Mouse (Mus musculus) brain, embryonic 18.5 days (tissue): ENCODE results near the gene Ddit4.

Experiments used
- DNase-seq: peaks from one replicate; pipeline ENCODE4 v3.0.0-alpha.2; 2012; ENCODE audit warnings: low read depth, low spot score

The Ddit4 gene

DNA sequence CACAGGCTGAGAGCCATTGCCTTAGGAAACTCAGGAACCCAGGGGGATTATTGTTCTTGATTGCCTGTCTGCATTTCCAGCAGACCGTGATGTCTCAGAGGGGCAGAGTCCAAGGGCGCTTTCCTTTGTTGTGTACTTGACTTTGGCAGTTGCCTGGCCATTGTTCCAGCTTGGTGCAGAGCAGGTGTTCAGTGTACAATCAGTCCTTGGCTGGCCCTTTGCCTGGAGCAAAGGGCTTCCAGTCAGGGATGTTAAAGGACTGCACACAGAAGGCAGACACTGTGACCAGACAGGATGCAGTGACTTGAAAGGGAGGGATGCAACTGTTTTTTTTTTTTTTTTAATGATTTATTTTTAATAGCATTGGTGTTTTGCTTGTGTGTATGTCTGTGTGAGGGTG is 20.9 kb upstream of the Ddit4 start:
- DNase-seq: no peak

DNA sequence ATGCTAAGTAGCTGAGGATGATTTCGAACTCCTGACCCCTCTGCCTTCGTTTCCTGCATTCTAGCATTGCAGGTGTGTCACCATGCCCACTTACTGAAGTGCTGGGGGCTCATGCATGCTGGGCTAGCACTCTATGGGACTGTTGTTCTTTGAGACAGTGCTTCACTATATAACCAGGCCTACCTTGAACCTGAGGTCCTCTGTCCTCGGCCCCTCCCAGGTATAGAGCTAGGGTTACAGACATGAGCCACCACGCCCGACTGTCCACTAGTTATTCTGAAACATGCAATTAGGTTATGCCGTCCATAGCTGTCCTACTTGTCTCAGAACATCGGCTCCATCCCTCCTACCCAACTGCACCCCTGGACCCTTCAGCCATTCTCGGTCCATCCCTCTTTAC is 20.2 kb upstream of the Ddit4 start:
- no peak for DNase-seq

DNA sequence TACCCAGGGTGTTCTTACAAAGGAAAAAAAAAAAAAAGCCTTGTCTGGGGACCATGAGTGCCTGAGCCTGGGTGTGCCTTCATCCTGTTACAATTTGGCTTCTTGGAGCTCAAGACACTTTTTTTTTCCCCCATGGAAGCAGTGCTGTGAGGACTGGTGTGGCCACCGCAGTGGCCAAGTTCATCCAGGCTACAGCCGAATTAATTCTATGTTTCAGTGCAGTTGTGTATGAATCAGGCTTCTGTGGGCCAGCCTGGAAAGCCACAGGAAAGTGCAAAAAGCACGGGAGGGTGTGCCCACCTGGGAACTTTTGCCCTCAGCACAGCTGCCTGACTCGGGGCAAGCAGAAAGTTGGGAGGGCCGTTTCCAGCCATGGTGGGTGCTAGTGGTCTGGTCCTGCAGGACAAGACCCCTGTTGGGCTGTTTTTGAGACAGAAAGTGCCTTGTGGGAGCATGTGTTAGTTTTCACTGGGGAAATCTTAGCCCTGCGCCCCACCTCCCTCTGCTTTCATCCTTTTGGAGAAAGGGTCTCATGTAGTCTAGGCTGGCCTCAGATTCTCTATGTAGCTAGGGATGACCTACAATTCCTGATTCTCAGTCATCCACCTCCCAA is 18.9 kb upstream of the Ddit4 start:
- no peak for DNase-seq

DNA sequence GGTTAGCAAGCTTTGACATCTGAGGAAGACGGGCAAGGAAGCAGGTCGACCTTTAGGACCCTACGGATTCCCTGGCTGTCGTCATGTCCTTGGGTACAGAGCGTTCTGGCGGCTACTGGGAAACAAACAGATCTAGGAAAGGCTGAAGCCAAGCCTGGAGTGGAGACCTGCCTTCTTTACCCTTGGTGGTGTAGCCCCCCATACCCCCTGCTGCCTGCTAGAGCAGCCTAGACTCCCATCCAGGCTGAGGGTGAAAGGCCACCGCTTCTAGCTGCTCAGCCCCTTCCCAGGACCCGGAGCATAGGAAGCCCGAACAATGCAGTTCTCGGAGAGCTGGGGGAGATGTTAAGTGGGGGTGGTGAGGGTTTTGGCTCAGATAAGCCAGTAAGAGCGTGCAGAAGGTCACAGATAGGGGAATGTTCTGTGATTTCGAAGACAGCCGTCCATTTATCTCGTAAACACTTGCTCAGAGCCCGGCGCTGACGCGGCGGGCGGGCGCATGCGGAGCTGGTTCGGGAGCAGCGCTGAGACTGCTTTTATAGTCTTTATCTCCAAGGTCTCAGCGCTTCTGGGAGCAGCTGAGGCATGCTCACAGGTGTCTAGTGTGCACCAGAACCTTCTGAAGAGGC is 18.3 kb upstream of the Ddit4 start:
- DNase-seq: no peak

DNA sequence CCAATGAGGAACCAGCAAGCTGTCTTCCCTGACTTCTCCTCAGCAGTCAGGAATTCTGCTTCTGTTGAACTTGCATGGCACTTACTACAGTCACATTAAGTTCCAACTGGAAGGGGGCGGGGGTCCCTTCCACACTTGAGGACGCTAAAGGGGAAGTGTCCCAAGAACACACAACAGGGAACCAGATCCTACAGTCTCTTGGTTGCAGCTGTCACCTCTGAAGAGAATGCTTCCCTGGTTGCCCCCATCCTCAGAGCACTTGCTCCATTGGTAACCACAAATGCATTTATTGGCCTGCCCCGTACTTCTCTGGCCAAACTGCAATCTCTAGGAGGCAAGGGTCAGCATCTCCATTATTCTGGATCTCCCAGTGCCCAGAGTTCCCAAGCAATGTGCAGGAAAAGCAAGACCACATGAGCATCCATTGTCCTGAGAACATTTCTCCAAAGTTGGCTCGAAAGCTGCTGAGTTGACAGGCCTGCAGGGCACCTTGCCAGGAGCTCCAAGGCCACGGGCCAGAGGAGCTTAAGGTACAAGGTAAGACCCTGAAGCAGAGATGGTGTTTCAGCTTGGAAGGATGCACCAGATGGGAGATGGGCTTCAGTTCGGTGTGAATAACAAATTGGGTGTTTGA is 15.8 kb upstream of the Ddit4 start:
- no peak for DNase-seq

DNA sequence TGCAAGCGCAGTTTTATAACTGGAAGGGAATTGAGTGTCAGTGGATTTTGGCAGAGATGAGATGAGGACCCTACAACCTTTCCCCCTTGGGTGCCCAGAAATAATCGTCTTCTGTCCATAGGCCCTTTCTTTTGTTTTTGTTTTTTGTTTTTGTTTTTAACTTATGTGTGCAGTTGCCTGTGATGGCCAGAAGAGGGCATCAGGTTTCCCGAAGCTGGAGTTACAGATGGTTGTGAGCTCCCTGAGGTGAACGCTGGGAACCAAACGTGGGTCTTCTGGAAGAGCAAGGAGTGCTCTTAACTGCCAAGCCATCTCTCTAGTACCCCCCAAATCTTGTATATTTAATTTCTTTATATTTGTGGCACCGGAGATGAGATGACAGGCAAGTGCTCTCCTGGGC is 15.1 kb upstream of the Ddit4 start:
- no peak for DNase-seq

DNA sequence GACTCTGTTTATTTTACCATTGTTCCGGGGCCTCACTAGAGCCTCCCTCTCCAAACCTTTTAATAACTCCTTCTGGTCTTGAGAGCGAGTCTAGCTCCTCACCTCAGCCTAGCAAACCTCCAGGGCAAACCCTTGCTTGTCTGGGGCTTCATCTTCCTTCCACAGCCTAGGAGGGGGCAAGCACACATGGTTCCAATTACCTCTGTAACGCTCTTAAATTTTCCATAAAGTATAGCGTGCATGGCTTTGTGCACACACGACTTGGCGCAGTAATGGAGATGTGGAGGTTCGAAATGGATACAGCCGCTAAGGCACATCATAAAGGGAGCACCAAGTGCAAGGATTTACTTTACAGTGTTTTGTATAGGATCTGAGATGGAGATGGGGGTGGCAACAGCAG is 14.2 kb upstream of the Ddit4 start:
- DNase-seq: no peak

DNA sequence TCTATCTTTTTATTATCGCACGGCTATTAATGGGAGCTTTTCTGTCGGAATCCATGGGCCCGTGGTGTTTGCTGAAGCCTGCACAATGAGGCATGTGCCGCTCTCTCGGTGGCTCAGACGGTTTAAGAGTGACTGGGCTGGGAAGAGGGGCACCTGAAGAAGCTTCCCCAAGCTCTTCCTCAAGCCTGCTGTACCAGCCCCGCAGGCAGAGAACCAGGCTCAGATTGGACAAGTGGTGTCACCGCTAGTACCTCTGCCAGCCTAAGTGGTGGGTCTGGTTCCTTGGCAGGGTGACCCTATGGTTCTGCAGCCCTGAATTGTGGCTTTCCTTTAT is 13.7 kb upstream of the Ddit4 start:
- DNase-seq: no peak

DNA sequence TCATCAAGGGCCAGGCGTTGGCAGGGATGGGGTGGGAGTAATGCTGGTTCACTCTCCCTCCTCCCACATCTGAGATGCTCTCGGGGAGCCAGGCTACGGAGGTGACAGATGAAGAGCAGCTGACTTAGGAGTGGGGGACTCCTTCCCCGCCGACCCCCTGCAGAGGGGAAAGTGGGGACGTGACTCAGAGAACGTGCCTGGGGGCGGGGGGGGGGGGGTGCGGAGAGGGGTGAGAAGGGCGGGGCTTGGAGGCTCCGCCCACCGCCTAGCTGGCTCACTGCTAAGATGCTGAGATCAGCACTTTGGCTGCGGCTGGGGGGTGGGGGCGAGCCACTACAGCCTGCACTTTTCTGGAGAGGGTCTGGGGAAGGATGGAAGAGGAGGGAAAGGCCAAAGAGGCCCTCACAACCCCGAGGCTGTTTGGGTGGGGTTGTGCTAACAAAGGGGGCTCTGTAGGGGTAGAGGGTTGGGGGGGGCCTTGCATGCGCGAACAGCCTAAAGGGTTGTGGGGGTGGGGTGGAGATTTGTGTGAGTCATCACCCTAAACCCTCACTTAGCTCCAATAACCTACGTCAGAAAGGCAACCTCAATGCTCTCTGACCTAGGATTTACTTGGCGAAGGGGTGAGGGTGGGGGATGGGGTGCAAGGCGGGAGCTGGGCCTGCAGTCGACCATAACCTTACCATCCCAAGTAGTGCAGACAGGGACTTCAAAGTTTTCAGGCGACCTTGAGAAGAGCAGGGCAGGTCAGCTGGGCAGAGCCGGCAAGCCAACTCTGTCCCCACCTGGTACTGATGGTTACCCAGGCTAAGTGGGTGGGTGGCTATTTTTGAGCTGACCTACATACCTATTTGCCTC is 13.1 kb upstream of the Ddit4 start:
- no peak for DNase-seq

DNA sequence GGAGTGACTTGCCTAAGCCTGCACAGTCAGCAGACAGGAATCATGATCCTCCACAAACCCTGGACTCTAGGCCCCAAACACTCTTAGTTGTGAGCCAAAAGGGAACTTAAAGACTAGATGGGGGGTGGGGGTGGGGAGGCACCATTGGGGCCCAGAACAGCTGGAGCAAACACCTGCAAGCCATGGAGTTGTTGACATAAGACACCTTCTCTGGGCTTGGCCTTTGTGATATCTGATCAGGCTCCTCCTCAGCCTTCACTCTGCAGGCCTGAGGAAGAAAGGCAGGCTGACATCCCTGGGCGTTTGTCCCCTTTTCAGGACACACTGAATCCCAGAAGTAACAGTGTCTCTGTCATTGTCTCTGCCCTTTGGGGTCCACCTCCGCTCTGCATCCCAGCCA is 12.0 kb upstream of the Ddit4 start:
- DNase-seq: no peak

DNA sequence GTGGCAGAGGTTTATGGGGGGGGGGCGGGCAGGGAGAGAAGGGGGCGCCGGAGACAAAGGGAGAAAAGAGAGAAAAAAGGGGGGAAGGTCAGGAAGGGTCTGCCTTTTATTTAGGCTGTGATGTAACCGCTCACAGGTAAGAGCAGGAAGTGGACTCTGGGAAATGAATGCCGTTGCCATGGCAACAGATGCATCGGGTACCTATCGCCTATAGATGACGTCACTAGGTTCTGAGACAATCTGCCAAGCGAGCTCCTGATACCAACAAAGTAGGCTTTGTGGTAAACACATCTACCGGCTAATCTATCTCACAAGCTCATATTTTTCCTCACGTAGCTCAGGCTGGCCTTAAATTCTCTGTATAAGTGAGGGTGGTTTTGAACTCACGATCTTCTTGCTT is 7.9 kb upstream of the Ddit4 start:
- DNase-seq: no peak

DNA sequence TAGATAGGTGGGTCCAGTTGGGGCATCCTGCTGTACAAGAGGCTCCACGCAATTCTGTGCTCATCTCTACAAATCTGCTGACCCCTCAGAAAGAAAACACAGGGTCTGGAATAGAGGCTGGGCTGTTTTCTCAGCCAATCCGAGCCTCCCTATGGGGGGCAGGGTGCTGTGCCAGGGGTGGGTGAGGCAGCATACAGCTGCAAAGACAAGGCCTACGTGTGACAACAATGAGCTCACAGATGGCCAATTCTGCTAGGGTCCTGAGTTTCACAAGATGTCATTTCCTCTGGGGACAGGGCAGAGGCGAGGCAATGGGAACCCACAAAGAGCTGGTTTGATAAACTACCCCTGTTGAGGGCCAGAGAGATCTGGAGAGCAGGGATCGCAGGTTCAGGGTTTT is 6.8 kb upstream of the Ddit4 start:
- no peak for DNase-seq

DNA sequence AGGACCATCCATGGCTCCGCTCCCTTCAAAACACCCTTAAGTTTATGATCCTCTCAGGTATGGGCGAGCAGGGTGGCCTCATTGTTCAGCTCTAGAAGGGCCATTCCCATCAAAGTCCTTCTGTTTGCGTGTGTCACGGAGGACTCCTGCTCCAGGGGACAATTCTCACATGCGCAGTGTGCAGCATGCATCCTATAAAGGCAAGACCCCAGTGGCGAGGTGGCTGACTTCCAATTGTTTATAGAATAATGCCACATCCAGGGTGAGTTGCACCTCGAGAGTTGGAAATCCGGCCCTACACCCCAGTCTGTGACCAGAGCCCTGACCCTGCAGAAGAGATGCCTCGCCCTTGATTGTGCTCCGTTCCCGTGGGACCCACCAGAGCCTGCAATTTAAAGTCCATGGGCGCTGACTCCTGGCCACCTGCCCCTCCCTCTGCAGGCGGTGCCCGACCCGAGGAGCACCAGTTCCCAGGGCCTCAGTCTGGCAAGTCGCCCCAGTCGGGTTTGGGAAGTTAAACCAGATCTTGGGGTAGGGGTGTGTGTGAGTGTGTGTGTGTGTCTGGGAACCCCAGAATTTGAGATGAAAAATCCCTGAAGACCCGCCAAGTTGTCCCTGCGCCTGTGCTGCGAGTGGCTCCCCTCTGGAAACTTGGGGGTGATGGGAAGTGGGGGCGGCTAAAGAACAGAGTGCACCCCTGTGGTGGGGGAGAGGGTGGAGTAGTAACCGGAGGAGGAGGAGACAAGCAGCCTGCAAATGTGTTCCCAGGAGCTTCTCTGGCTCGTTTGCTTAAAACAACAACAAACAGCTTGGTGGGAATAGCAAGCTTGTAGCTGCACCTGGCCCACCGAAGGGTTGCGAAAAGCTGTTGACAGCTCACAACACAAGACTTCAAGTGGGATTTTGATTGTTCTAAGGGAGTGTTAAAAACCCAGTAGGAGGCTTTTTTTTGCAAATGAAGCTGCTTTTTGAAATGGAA is 5.8 kb upstream of the Ddit4 start:
- no peak for DNase-seq

DNA sequence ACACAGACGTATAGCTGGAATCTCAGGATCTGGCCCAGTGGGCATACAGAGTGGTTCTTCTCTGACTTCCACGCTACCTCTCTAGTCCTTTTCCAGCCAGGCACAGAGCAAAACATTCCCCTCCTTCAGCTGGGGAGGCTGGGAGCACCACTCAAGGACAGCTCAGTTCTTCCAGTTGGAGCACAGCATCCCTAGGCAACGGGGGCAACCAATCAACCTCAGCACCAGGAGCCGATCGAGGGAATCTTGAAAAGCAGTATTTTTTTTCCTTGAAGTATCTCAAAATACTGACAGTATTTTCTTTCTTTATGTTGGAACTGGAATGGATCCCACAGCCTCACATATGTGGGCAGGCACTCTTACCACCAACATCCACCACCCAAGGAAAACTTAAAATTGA is 5.0 kb upstream of the Ddit4 start:
- no peak for DNase-seq

DNA sequence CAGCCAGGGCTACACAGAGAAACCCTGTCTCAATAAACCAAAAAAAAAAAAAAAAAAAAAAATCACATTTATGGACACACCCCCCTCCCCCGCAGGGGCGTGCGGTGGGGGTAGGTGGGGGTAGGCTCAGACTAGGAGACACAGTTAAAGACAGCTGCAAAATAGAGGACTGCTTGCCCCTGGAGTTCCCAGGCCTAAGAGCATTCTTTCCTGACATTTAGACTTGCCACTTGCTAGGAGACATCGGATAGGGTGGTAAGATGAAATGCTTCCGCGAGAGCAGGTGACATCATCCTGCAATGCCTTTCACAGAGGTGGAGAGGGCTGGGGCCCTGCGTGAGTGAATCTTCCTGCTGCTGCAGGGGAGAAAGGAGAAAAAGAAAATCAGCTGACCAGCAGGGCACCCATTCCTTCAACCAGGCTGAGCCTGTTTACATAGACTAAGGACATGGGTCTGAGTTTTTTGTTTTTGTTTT is 2.0 kb upstream of the Ddit4 start:
- no peak for DNase-seq

DNA sequence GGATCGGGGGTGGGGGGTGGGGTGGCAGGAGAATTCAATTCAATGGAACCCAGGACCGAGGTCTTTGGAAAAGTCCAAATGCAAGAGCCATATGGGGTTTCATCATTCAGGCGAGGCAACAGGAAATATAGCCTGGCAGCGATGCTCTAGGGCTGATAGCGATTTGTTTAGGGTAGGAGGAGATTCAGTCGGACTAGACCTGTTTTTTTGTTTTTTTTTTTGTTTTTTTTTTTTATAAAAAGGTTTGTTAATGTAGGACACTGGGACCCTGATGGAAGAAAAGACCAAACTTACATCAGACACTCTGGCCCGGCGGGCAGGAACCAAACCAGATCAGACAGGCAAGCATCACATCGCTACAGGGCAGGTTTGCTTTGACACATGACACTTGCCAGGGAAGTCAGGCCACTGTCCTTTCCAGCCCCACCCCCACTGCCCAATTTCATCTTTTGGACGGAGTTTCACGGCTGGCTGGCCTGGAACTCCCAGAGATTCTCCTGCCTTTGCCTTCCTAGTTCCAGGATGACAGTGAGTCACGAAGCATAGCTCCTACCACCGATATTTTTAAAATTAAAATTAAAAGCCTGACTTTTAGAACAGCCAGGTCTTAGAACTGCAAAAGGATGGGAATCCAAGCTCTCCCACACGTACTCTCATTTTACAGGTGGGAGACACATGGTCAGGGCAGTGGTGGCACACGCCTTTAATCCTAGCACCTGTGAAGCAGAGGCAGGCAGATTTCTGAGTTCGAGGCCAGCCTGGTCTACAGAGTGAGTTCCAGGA is 1.3 kb upstream of the Ddit4 start:
- DNase-seq: no peak

DNA sequence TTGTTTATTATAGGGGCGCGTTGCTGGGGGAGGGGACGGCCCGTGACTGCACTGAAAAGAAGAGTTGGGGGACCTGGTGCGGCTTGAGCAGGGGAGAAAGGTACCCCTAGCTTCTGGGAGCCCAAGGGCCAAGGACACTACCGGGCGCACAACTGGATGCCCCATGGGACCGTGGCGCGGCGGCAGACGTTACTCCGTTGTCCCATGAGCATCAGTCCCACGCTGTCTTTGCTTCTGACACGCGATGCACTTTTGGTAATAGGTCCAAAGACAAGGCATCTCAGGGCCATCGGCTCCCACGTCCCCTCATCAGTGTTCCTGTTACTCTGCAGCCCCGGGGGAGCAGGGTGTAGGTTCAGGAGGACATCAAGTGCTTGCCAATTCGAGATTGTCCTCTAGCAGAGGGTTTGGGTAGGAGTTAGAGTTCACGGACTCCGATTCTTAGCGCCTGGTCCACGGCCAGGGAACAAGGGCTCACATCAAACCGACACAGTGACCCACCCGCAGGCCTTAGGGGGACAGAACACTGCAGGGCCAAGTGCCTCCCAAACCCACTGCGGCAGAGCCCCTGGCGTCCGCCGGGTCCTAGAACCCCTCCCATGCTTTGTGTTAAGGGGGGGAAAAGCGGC is 632 bp upstream of the Ddit4 start:
- DNase-seq: no peak

DNA sequence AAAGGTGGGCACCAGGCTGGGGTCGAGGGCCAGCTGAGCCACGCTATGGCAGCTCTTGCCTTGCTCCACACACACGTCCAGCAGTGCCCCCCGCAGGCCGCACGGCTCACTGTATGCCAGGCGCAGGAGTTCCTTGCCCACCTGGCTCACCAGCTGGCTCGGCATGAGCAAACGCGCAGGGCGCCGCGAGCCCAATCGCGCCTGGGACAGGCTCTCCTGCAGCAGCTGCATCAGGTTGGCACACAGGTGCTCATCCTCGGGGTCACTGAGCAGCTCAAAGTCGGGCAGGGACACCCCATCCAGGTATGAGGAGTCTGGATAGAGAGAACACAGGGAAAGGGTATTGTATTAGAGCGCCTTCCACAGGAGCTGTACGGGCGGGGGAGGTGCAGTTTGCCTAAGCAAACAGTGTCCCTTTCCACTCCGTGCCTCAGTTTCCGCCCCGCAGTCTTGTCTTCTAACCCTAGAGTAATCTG is 880 bp downstream of the Ddit4 start:
- no peak for DNase-seq

DNA sequence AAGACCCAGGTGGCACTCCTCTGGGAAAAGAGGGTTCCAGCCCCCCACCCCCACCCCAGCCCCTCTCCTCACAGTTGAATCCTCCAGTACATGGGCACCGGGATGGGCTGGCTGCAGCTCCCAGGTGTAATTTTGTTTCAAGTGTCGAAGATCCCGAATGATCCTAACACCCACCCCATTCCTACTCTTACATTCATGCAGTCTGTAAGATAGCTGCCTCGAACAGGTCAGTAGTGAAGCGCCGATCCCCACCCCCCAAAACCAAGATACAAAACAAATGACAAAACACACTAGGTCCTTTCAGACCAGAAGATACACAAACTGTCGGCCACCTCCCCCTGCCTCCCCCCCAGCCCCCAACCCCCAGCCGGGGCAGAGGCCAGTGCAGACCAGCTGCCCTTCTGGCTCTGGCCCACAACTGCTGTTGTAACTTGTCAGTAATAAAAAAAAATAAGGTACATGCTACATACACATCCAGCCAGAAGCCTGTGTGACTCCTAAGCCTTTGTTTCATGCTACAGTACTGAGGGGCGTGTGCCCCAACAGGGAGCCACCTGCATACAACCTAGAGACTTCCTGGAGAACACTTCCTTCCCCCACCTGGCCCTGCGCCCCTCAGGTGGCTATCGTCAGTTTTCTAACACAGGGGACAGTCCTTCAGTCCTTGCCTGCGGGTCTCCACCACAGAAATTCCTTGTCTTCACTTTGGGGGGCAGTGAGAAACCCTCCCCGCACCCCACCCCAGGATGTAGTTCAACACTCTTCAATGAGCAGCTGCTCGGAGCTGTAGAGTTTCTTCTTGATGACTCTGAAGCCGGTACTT is 1.6 kb downstream of the Ddit4 start:
- DNase-seq: no peak
